In genomic region chr4:109173775-109174440, GRCm38 (mm10) we compare ENCODE assay signal across 8 mouse cellular contexts. TPM values are rescaled to one million over a fixed set of nuclear protein-coding genes. Genes with fewer than 3 reads are reported as not detected.
DNase-seq lines count a peak whose midpoint lies in the region; TF ChIP-seq lines count a peak whose summit lies in the region.
"Had no signal": no experiment of that assay in that cellular context is flagged by ENCODE, and none has a peak within 500 bp of the region (broad histone marks: within the 10 kb centered on the region; RNA-seq: fewer than 3 reads in every experiment).

No protein-coding gene starts in this region.

- peak; percentile 22 for DNase-seq in lung, postnatal 10 days
- DNase-seq in lung, adult 2 months = no peak
- peak; percentile 78 for DNase-seq in fibroblast of lung, adult 2 months (ENCODE audit: low read depth)
- DNase-seq in heart, postnatal 36 days = peak; percentile 41 to 52
- DNase-seq in ovary, postnatal 14 days (ENCODE audit: low spot score) = peak; percentile 13
- no peak for DNase-seq in thymus, adult 2 months
- DNase-seq in thymus, postnatal 4 days = no peak

- no peak for TF ChIP-seq POLR2A in lung, adult 2 months (IDR thresholded peaks at IDR 0.05; ENCODE audit: borderline replicate concordance, extremely low read depth, low read depth, low read length)
- TF ChIP-seq POLR2A in thymus, adult 2 months (IDR thresholded peaks at IDR 0.05; ENCODE audit: control insufficient read depth, extremely low read depth, insufficient read depth, low read length, poor library complexity) = no peak

- 63% methylated on average over 7 of the region's 7 CpGs for WGBS in lung, adult 2 months
- 91% methylated on average over 7 of the region's 7 CpGs for WGBS in thymus, adult 2 months

- no peaks in the 10 kb centered on the region for H3K36me3 ChIP-seq in thymus, adult 2 months (ENCODE audit: control insufficient read depth, insufficient read depth, low read length)

- no peak for TF ChIP-seq CTCF in lung, adult 2 months (IDR thresholded peaks at IDR 0.05; ENCODE audit: insufficient read depth, low read length)
- TF ChIP-seq CTCF in thymus, adult 2 months (IDR thresholded peaks at IDR 0.05; ENCODE audit: borderline replicate concordance, control insufficient read depth, extremely low read depth, insufficient read depth, low read length, poor library complexity) = no peak

- H3K4me1 ChIP-seq in lung, adult 2 months (ENCODE audit: control insufficient read depth, insufficient read depth, low read length) = peaks cover 3% of the 10 kb centered on the region
- no peaks in the 10 kb centered on the region for H3K4me1 ChIP-seq in thymus, adult 2 months (replicated peaks; ENCODE audit: control insufficient read depth, insufficient read depth, low read length)

- intact Hi-C loops in heart, postnatal 36 days (cut with DNase I) = no loop called here

- H3K4me3 ChIP-seq in lung, adult 2 months (replicated peaks; ENCODE audit: extremely low read depth, low read depth, low read length) = no peak overlapping the region
- H3K4me3 ChIP-seq in thymus, adult 2 months (ENCODE audit: control insufficient read depth, insufficient read depth, low read length) = no peak overlapping the region

- no peaks in the 10 kb centered on the region for H3K27me3 ChIP-seq in thymus, adult 2 months (ENCODE audit: control insufficient read depth, insufficient read depth, low read length)

- no peak overlapping the region for H3K27ac ChIP-seq in thymus, adult 2 months (ENCODE audit: control insufficient read depth, insufficient read depth, low read length)
- H3K27ac ChIP-seq: liver, embryonic 14.5 days had no signal

RNA-seq across cellular contexts. Expression of gene Osbpl9, which starts 28.2 kb away (rescaled TPM):
- 117 and 167 TPM in 2 replicates for polyA plus RNA-seq in lung, adult 2 months (2012; rRNA removed)
- 100 to 1,000 TPM in 1 of 2 experiments, 10 to 100 TPM in 1; 97.8 to 104 TPM for total RNA-seq in heart, postnatal 36 days (2021)
- polyA plus RNA-seq in thymus, adult 2 months (2012; rRNA removed) = 87.0 and 93.2 TPM in 2 replicates

Comparison
In these comparisons a context has a peak if more than half of its experiments do, and no peak if none do; other contexts are left out.
1. DNase-seq: peak in lung, postnatal 10 days (single experiment), fibroblast of lung, adult 2 months (single experiment), heart, postnatal 36 days (2 of 2) and ovary, postnatal 14 days (single experiment); none in lung, adult 2 months (single experiment), thymus, adult 2 months (single experiment) and thymus, postnatal 4 days (single experiment).